Mouse (Mus musculus): ENCODE measurements around the gene Urod. TPM values are rescaled to one million over a fixed set of nuclear protein-coding genes. Genes with fewer than 3 reads are reported as not detected.
A peak's percentile ranks its signal among the peaks of the same experiment; 100 is the strongest.

Urod gene
- total and polyA plus RNA-seq, 3 experiments = 77.1 to 91.9 (median 86.7) TPM

- WGBS = 8% methylated on average over 7 of the region's 7 CpGs
- no peaks in the 10 kb centered on the region for H3K36me3 ChIP-seq (ENCODE audit: control insufficient read depth, insufficient read depth, low read length)
- H3K4me3 ChIP-seq = no peak overlapping the region
- peak; percentile 97 for TF ChIP-seq CTCF (IDR thresholded peaks at IDR 0.05)
- TF ChIP-seq POLR2A (IDR thresholded peaks at IDR 0.05; ENCODE audit: insufficient read depth, low read depth, low read length) = no peak
- TF ChIP-seq EP300 (IDR thresholded peaks at IDR 0.05; ENCODE audit: insufficient read depth, low read depth, low read length) = peak; percentile 86
- intact Hi-C loops (cut with DNase I) = loop anchor here (1.0 to 5.0 kb wide), 3 partner anchors 164 to 434 kb away; partner anchors contain the start of genes Gpbp1l1 and Tmem69
- no peaks in the 10 kb centered on the region for H3K79me2 ChIP-seq (replicated peaks; ENCODE audit: control insufficient read depth, insufficient read depth, low read length)
- no peak overlapping the region for H3K9ac ChIP-seq (ENCODE audit: low read depth, low read length)
- DNase-seq = peak; percentile 74 to 86
- no peaks in the 10 kb centered on the region for H3K27me3 ChIP-seq (ENCODE audit: control insufficient read depth, insufficient read depth, low read length)
- no peak overlapping the region for H3K27ac ChIP-seq
- peaks cover 4% of the 10 kb centered on the region for H3K4me1 ChIP-seq (ENCODE audit: control insufficient read depth, insufficient read depth, low read length)
Observed at GRCm38 (mm10) chr4:116991366-116991765, 2.8 kb downstream of the Urod start.

GRCm38 (mm10) chr4:116989731-116990130 lies 4.5 kb downstream of the Urod start:
- no peak for TF ChIP-seq CTCF (IDR thresholded peaks at IDR 0.05)
- TF ChIP-seq EP300 (IDR thresholded peaks at IDR 0.05; ENCODE audit: insufficient read depth, low read depth, low read length) = no peak
- TF ChIP-seq POLR2A (IDR thresholded peaks at IDR 0.05; ENCODE audit: insufficient read depth, low read depth, low read length) = no peak
- intact Hi-C loops (cut with DNase I) = loop anchor here (5.0 kb wide), 2 partner anchors 272 to 432 kb away; partner anchors contain the start of genes Gpbp1l1 and Tmem69
- 86% methylated on average over 6 of the region's 6 CpGs for WGBS

GRCm38 (mm10) chr4:116987122-116987456 lies 7.1 kb downstream of the Urod start:
- TF ChIP-seq CTCF (IDR thresholded peaks at IDR 0.05) (peak; percentile 0; the same call in 1 of the 2 replicates), POLR2A (IDR thresholded peaks at IDR 0.05; ENCODE audit: insufficient read depth, low read depth, low read length) (no peak)
- intact Hi-C loops (cut with DNase I) = no loop called here
- Histone ChIP-seq H3K27ac (no peak overlapping the region), H3K36me3 (ENCODE audit: control insufficient read depth, insufficient read depth, low read length) (no peaks in the 10 kb centered on the region), H3K27me3 (ENCODE audit: control insufficient read depth, insufficient read depth, low read length) (no peaks in the 10 kb centered on the region), H3K4me1 (ENCODE audit: control insufficient read depth, insufficient read depth, low read length) (no peaks in the 10 kb centered on the region), H3K4me3 (no peak overlapping the region), H3K79me2 (replicated peaks; ENCODE audit: control insufficient read depth, insufficient read depth, low read length) (no peaks in the 10 kb centered on the region), H3K9ac (ENCODE audit: low read depth, low read length) (no peak overlapping the region)
- 64% methylated on average over 5 of the region's 5 CpGs for WGBS
- no peak for DNase-seq

More at GRCm38 (mm10) chr4:116989731-116990130, 4.5 kb downstream of the Urod start:
- no peak overlapping the region for H3K9ac ChIP-seq (ENCODE audit: low read depth, low read length)
- H3K79me2 ChIP-seq (replicated peaks; ENCODE audit: control insufficient read depth, insufficient read depth, low read length) = no peaks in the 10 kb centered on the region
- no peak overlapping the region for H3K4me3 ChIP-seq
- H3K36me3 ChIP-seq (ENCODE audit: control insufficient read depth, insufficient read depth, low read length) = no peaks in the 10 kb centered on the region
- DNase-seq = no peak
- no peak overlapping the region for H3K27ac ChIP-seq
- H3K27me3 ChIP-seq (ENCODE audit: control insufficient read depth, insufficient read depth, low read length) = no peaks in the 10 kb centered on the region
- no peaks in the 10 kb centered on the region for H3K4me1 ChIP-seq (ENCODE audit: control insufficient read depth, insufficient read depth, low read length)

GRCm38 (mm10) chr4:116986400-116987121 lies 7.7 kb downstream of the Urod start:
- intact Hi-C loops (cut with DNase I) = no loop called here
- H3K4me3 ChIP-seq = no peak overlapping the region
- no peak overlapping the region for H3K9ac ChIP-seq (ENCODE audit: low read depth, low read length)
- 46% methylated on average over 17 of the region's 17 CpGs for WGBS
- DNase-seq = peak; percentile 47 to 70
- H3K27me3 ChIP-seq (ENCODE audit: control insufficient read depth, insufficient read depth, low read length) = no peaks in the 10 kb centered on the region
- no peak for TF ChIP-seq POLR2A (IDR thresholded peaks at IDR 0.05; ENCODE audit: insufficient read depth, low read depth, low read length)
- peak; percentile 10; the same call in 1 of the 2 replicates for TF ChIP-seq EP300 (IDR thresholded peaks at IDR 0.05; ENCODE audit: insufficient read depth, low read depth, low read length)
- TF ChIP-seq CTCF (IDR thresholded peaks at IDR 0.05) = peak; percentile 75
- H3K27ac ChIP-seq = no peak overlapping the region
- no peaks in the 10 kb centered on the region for H3K36me3 ChIP-seq (ENCODE audit: control insufficient read depth, insufficient read depth, low read length)
- no peaks in the 10 kb centered on the region for H3K79me2 ChIP-seq (replicated peaks; ENCODE audit: control insufficient read depth, insufficient read depth, low read length)
- no peaks in the 10 kb centered on the region for H3K4me1 ChIP-seq (ENCODE audit: control insufficient read depth, insufficient read depth, low read length)

- Histone ChIP-seq H3K4me1 (ENCODE audit: control insufficient read depth, insufficient read depth, low read length) (no peaks in the 10 kb centered on the region), H3K27me3 (ENCODE audit: control insufficient read depth, insufficient read depth, low read length) (no peaks in the 10 kb centered on the region), H3K4me3 (no peak overlapping the region), H3K36me3 (ENCODE audit: control insufficient read depth, insufficient read depth, low read length) (no peaks in the 10 kb centered on the region), H3K27ac (no peak overlapping the region), H3K79me2 (replicated peaks; ENCODE audit: control insufficient read depth, insufficient read depth, low read length) (no peaks in the 10 kb centered on the region), H3K9ac (ENCODE audit: low read depth, low read length) (no peak overlapping the region)
- WGBS = 79% methylated on average over 7 of the region's 7 CpGs
- intact Hi-C loops (cut with DNase I) = no loop called here
- no peak for DNase-seq
- TF ChIP-seq POLR2A (IDR thresholded peaks at IDR 0.05; ENCODE audit: insufficient read depth, low read depth, low read length) = no peak
- TF ChIP-seq CTCF (IDR thresholded peaks at IDR 0.05) = no peak
- TF ChIP-seq EP300 (IDR thresholded peaks at IDR 0.05; ENCODE audit: insufficient read depth, low read depth, low read length) = no peak
Observed at GRCm38 (mm10) chr4:116985681-116986080, 8.5 kb downstream of the Urod start.

- no peak overlapping the region for H3K27ac ChIP-seq
- no peaks in the 10 kb centered on the region for H3K36me3 ChIP-seq (ENCODE audit: control insufficient read depth, insufficient read depth, low read length)
- no peaks in the 10 kb centered on the region for H3K79me2 ChIP-seq (replicated peaks; ENCODE audit: control insufficient read depth, insufficient read depth, low read length)
- intact Hi-C loops (cut with DNase I) = no loop called here
- H3K4me1 ChIP-seq (ENCODE audit: control insufficient read depth, insufficient read depth, low read length) = no peaks in the 10 kb centered on the region
- no peak for TF ChIP-seq EP300 (IDR thresholded peaks at IDR 0.05; ENCODE audit: insufficient read depth, low read depth, low read length)
- peak; percentile 30 for TF ChIP-seq CTCF (IDR thresholded peaks at IDR 0.05)
- H3K9ac ChIP-seq (ENCODE audit: low read depth, low read length) = no peak overlapping the region
- DNase-seq = no peak
- 67% methylated on average over 2 of the region's 2 CpGs for WGBS
- H3K4me3 ChIP-seq = no peak overlapping the region
- no peaks in the 10 kb centered on the region for H3K27me3 ChIP-seq (ENCODE audit: control insufficient read depth, insufficient read depth, low read length)
Observed at GRCm38 (mm10) chr4:116976503-116976902, 17.7 kb downstream of the Urod start.
